Mouse (Mus musculus): ENCODE data around the gene Borcs7.
A peak's percentile ranks its signal among the peaks of the same experiment; 100 is the strongest.

GRCm38 (mm10) chr19:46658851-46659250, 30.9 kb upstream of the Borcs7 start:
- TF ChIP-seq USF1 (IDR thresholded peaks at IDR 0.05; ENCODE audit: low read depth) (no peak), SRF (IDR thresholded peaks at IDR 0.05; ENCODE audit: control insufficient read depth, insufficient read length, low read depth) (no peak), POLR2A (IDR thresholded peaks at IDR 0.05; ENCODE audit: insufficient read length, low read depth) (no peak), REST (IDR thresholded peaks at IDR 0.05; ENCODE audit: insufficient read depth, insufficient read length) (no peak), MAX (IDR thresholded peaks at IDR 0.05; ENCODE audit: low read depth) (no peak), E2F4 (IDR thresholded peaks at IDR 0.05; ENCODE audit: insufficient read depth) (no peak), TCF12 (IDR thresholded peaks at IDR 0.05; ENCODE audit: insufficient read depth, poor library complexity, severe bottlenecking) (no peak), MYOD1 (IDR thresholded peaks at IDR 0.05; ENCODE audit: control insufficient read depth in 1 of 3, insufficient read length in 2 of 3, low read depth in 2 of 3) (no peak), CEBPB (IDR thresholded peaks at IDR 0.05; ENCODE audit: insufficient read depth, poor library complexity, severe bottlenecking) (no peak), POLR2AphosphoS2 (IDR thresholded peaks at IDR 0.05; ENCODE audit: insufficient read length, low read depth) (peak; percentile 24), TCF3 (IDR thresholded peaks at IDR 0.05; ENCODE audit: insufficient read length, low read depth) (no peak)

Data from myocyte (in vitro differentiated cells).